8 mouse cellular contexts compared by ENCODE assay signal in genomic region chr6:120666761-120667421, GRCm38 (mm10). TPM values are rescaled to one million over a fixed set of nuclear protein-coding genes. Genes with fewer than 3 reads are reported as not detected.
DNase-seq lines count a peak whose midpoint lies in the region; ATAC-seq and TF ChIP-seq lines count a peak whose summit lies in the region.

No protein-coding gene starts in this region.

- H3K9ac ChIP-seq in ES-E14 (ENCODE audit: insufficient read depth, low read depth, low read length, poor library complexity, severe bottlenecking): peak overlapping the region; percentile 84
- H3K9ac ChIP-seq in forebrain, embryonic 12.5 days: peak overlapping the region; percentile 93
- peak overlapping the region; percentile 84 for H3K9ac ChIP-seq in heart, embryonic 16.5 days (ENCODE audit: low read length)

- in situ Hi-C loops in ES-E14 (cut with MboI; ENCODE audit: low sequenced_read_pairs in 2 of 2, unreplicated experiment in 2 of 2): no loop called here

- H3K4me3 ChIP-seq in ES-E14 (ENCODE audit: insufficient read depth in 1 of 2, low read depth in 1 of 2, low read length in 2 of 2, poor library complexity in 1 of 2, severe bottlenecking in 1 of 2): peak overlapping the region; percentile 74 to 93
- H3K4me3 ChIP-seq in forebrain, embryonic 12.5 days (replicated peaks): peak overlapping the region; percentile 91
- H3K4me3 ChIP-seq in heart, embryonic 16.5 days (ENCODE audit: low read length): peak overlapping the region; percentile 74

- H3K36me3 ChIP-seq in ES-E14 (ENCODE audit: control insufficient read depth, insufficient read depth, low read length, poor library complexity, severe bottlenecking): no peaks in the 10 kb centered on the region
- H3K36me3 ChIP-seq in forebrain, embryonic 12.5 days (replicated peaks): no peaks in the 10 kb centered on the region
- H3K36me3 ChIP-seq in heart, embryonic 16.5 days (ENCODE audit: control insufficient read depth, insufficient read depth): no peaks in the 10 kb centered on the region

- WGBS in forebrain, embryonic 12.5 days: under 1% methylated on average over 74 of the region's 87 CpGs
- under 1% methylated on average over 87 of the region's 87 CpGs for WGBS in heart, embryonic 16.5 days

- peak overlapping the region; percentile 75 for H3K4me2 ChIP-seq in forebrain, embryonic 12.5 days
- H3K4me2 ChIP-seq in heart, embryonic 16.5 days (ENCODE audit: low read depth, low read length): peak overlapping the region; percentile 95

- H3K27me3 ChIP-seq in forebrain, embryonic 12.5 days: peaks cover 5% of the 10 kb centered on the region; the same call in 1 of the 2 replicates
- H3K27me3 ChIP-seq in heart, embryonic 16.5 days (ENCODE audit: control insufficient read depth, insufficient read depth, low read length): peaks cover 2% of the 10 kb centered on the region; the same call in 1 of the 2 replicates

- H3K4me1 ChIP-seq in ES-E14 (ENCODE audit: control insufficient read depth in 2 of 2, insufficient read depth in 2 of 2, low read length in 2 of 2, poor library complexity in 1 of 2): peaks cover 8% of the 10 kb centered on the region in 2 experiments; a peak in 3 of 4 replicates
- H3K4me1 ChIP-seq in forebrain, embryonic 12.5 days: peaks cover 14% of the 10 kb centered on the region
- peaks cover 7% of the 10 kb centered on the region for H3K4me1 ChIP-seq in heart, embryonic 16.5 days (ENCODE audit: control insufficient read depth, insufficient read depth, low read length)

- peak overlapping the region; percentile 77 for H3K27ac ChIP-seq in ES-E14 (ENCODE audit: insufficient read depth, low read depth, low read length, poor library complexity, severe bottlenecking)
- peak overlapping the region; percentile 99 for H3K27ac ChIP-seq in forebrain, embryonic 12.5 days
- peak overlapping the region; percentile 91 for H3K27ac ChIP-seq in heart, embryonic 16.5 days (ENCODE audit: low read length)

- ATAC-seq in cerebellum, adult (ENCODE audit: insufficient number of reproducible peaks, low FRiP score, low TSS enrichment): peak; percentile 37
- ATAC-seq in forebrain, embryonic 12.5 days (ENCODE audit: low FRiP score): peak; percentile 60
- peak; percentile 17 for ATAC-seq in heart, embryonic 16.5 days (replicated peaks; ENCODE audit: extremely low read depth, insufficient read depth, low FRiP score)

- DNase-seq in ES-E14 (ENCODE audit: low read depth, low spot score): peak; percentile 25
- DNase-seq in kidney, postnatal 25 days: peak; percentile 47 to 68
- peak; percentile 43 to 52 for DNase-seq in lung, adult 18-20 months
- DNase-seq in ovary, postnatal 14 days (ENCODE audit: low spot score): peak; percentile 30
- peak; percentile 41 to 51 for DNase-seq in thymus, postnatal 36 days

- no peaks in the 10 kb centered on the region for H3K9me3 ChIP-seq in ES-E14 (ENCODE audit: control insufficient read depth, insufficient read depth, low read depth, low read length)
- H3K9me3 ChIP-seq in forebrain, embryonic 12.5 days: no peaks in the 10 kb centered on the region
- H3K9me3 ChIP-seq in heart, embryonic 16.5 days (replicated peaks; ENCODE audit: control insufficient read depth, low read length): no peaks in the 10 kb centered on the region

TF ChIP-seq in ES-E14, 5 proteins besides CTCF, POLR2A, EP300 and RAD21:
- TF ChIP-seq MAFK (IDR thresholded peaks at IDR 0.05; ENCODE audit: insufficient read depth, low read depth, low read length) (no peak), ZC3H11A (IDR thresholded peaks at IDR 0.05; ENCODE audit: borderline replicate concordance, low read depth, low read length) (no peak), ZNF384 (IDR thresholded peaks at IDR 0.05; ENCODE audit: low read depth, low read length) (no peak), CHD2 (IDR thresholded peaks at IDR 0.05; ENCODE audit: low read depth, low read length) (no peak), HCFC1 (IDR thresholded peaks at IDR 0.05; ENCODE audit: borderline replicate concordance, insufficient read depth, low read length) (no peak)

RNA-seq across cellular contexts. Expression of gene Cecr2, which starts 0.7 kb away (rescaled TPM):
- 26.5 and 35.7 TPM in 2 replicates for total RNA-seq in ES-E14 (2012; rRNA removed)
- 12.7 and 13.6 TPM in 2 replicates for polyA plus RNA-seq in forebrain, embryonic 12.5 days (2016; fragmentation: Nextera tagmentation; extraction: Ambion mirVana)
- 0.68 and 0.80 TPM in 2 replicates for polyA plus RNA-seq in heart, embryonic 16.5 days (2015; fragmentation: Nextera tagmentation; extraction: Ambion mirVana)

Comparison
In these comparisons a context has a peak if more than half of its experiments do, and no peak if none do; other contexts are left out.
1. Peak in every context shown above with its lines: DNase-seq, ATAC-seq, H3K4me3 ChIP-seq and H3K27ac ChIP-seq.